Mouse (Mus musculus) inflammation-experienced regulatory T-cells, adult 6 months (primary cell): ENCODE data around the gene Cdk20. TPM values are rescaled to one million over a fixed set of nuclear protein-coding genes. Genes with fewer than 3 reads are reported as not detected.

ENCODE experiments used
- polyA plus RNA-seq, 3 experiments: library from polyadenylated mRNA; unstranded; fragments of 100-300 nt; shearing (Covaris generic); gene quantifications; one replicate each; pipeline ENCODE4 v1.2.1; 2017

Gene Cdk20
- polyA plus RNA-seq, 3 experiments from 2014 or later, result 1.1 to 5.9 (median 3.5) TPM

Other genes starting within 250 kb of the Cdk20 start
- 10 to 100 TPM in 1 of 3 experiments, 1 to 10 TPM in 2; 6.5 to 14.2 (median 9.1) TPM for gene Cdc14b, start 157.0 kb upstream of the Cdk20 start, polyA plus RNA-seq
- gene Aaed1, start 119.6 kb upstream of the Cdk20 start, polyA plus RNA-seq, result 10 to 100 TPM in 2 of 3 experiments, 1 to 10 TPM in 1; 9.4 to 10.2 (median 10.0) TPM
- gene Ctsl, start 61.4 kb upstream of the Cdk20 start, polyA plus RNA-seq, result 10 to 100 TPM in 1 of 3 experiments, 1 to 10 TPM in 2; 2.3 to 10.7 (median 5.8) TPM
- not detected for gene Fam240b, start 65.5 kb downstream of the Cdk20 start, polyA plus RNA-seq